Mouse (Mus musculus): ENCODE measurements around the gene Hoxa13. TPM values are rescaled to one million over a fixed set of nuclear protein-coding genes. Genes with fewer than 3 reads are reported as not detected.

Gene Hoxa13
- polyA plus RNA-seq, 1 experiment from 2014 or later = 11.1 TPM

DNA sequence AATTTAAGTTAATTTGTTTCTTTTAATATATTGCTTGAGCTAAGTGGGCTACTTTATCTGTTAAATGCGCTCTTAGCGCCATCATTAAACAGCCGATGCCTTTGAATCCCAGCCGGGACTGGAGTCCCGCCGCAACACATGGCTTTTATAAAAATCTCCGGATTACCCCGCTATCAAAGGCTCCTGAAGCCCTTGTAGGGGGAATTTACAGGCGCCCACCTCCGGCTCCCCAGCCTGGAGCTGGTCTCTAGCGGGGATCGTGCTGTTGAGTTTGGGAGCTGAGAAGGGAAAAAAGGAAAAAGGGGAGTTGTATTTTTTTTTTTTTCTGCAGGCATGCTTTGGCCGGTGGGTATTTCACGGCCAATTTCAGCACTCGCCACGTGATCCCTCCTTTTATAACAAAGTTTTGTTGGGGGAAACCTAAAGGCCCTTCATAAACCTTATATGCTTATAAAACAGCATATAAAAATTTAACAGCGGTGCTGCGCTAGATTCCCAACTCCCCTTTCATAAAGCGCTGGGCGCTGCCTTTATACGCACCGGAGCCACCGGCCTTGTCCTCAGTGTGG, 16.1 kb downstream of the Hoxa13 start:
- peak overlapping the region; percentile 99 for H3K27ac ChIP-seq
- DNase-seq (ENCODE audit: low spot score) = no peak
- peak overlapping the region; percentile 90 for H3K4me3 ChIP-seq
- H3K36me3 ChIP-seq = peaks cover 21% of the 10 kb centered on the region
- peaks cover 67% of the 10 kb centered on the region for H3K4me1 ChIP-seq
- WGBS = under 1% methylated on average over 23 of the region's 23 CpGs
- no peaks in the 10 kb centered on the region for H3K9me3 ChIP-seq (replicated peaks)
- peaks cover 83% of the 10 kb centered on the region for H3K27me3 ChIP-seq (ENCODE audit: low read depth, poor library complexity, severe bottlenecking)

DNA sequence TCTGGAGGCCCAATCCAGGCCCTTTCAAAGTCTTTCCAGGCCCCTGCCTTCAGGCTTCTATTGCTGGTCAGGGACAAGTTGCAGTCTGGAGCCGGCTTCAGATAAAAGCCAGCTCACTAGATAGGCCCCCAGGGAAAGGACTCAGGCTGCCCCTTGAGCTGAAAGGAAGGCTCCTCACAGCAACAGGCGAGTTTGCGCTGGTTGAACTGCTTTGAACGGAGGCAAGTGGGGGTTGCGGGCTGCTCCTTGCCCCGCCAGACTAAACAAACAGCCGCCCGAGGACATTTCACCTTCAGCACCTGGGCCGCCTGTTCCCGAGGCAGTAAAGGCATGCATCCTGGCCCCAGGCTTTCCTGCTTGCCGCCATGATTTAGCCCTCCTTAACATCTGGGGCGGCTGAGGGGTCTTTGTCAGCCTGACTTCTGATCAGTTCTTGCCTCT, 17.0 kb downstream of the Hoxa13 start:
- no peak for DNase-seq (ENCODE audit: low spot score)
- Histone ChIP-seq H3K36me3 (peaks cover 17% of the 10 kb centered on the region), H3K27me3 (ENCODE audit: low read depth, poor library complexity, severe bottlenecking) (peaks cover 77% of the 10 kb centered on the region), H3K9me3 (replicated peaks) (no peaks in the 10 kb centered on the region), H3K4me1 (peaks cover 59% of the 10 kb centered on the region), H3K27ac (peak overlapping the region; percentile 99), H3K4me3 (peak overlapping the region; percentile 90)
- under 1% methylated on average over 12 of the region's 12 CpGs for WGBS

DNA sequence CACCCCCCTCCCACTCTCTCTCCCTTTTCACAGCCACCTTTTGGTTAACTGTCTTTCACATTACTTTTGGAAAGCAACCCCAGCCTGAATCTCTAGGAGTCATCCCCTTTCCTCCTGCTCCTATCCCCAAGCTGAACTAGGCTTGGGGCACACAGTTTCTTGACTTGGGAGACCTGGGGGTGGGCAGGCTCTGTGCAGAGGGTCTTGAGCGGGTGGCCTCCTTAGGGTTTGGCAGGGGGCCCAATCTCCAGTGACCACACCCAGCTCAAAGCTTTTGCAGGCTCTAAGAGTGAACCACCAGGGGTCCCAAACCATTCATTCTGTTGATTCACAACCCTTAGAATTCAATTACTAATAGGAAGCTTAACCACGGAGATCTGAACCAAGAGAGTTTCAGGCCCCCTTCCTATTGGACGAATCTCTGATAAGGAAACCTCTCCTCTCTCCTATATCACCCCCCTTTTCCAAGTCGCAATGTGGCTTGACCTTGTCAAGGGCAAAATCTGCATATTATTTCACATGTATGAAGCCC, 17.8 kb downstream of the Hoxa13 start:
- no peaks in the 10 kb centered on the region for H3K9me3 ChIP-seq (replicated peaks)
- H3K27me3 ChIP-seq (ENCODE audit: low read depth, poor library complexity, severe bottlenecking) = peaks cover 73% of the 10 kb centered on the region
- H3K4me1 ChIP-seq = peaks cover 50% of the 10 kb centered on the region
- DNase-seq (ENCODE audit: low spot score) = no peak
- H3K36me3 ChIP-seq = peaks cover 22% of the 10 kb centered on the region
- 3% methylated on average over 4 of the region's 4 CpGs for WGBS
- peak overlapping the region; percentile 90 for H3K4me3 ChIP-seq
- peak overlapping the region; percentile 99 for H3K27ac ChIP-seq

DNA sequence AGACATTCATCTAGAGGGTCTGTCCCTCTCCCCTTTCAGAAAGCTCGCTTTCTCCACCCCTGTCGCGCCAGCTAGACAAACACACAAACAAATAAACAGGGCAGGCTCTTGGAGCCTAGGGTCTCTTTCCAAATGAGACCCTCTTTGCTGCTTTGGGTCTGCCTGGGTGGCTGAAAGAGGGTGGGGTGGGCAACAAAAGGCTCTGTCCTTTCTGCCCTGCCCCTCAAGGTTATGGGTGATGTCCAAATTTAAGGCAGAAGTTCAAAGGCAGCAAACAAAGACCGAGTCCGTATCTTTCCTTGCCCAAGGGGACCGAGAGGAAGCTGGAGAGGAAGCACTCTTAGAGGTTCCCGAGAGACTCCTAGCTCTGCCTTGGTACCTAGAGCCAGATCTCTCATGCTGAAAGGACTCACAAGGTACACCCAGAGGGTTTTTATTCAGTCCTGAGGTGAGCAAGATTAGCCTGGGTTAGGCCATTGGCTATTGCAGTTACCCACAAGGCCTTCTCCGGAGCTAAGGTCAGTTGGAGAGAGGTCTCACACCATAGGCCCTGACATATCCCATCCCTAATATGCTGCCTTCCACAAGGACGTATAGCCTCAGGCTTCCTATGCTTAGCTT, 19.6 kb downstream of the Hoxa13 start:
- no peak for DNase-seq (ENCODE audit: low spot score)
- H3K4me1 ChIP-seq = peaks cover 51% of the 10 kb centered on the region
- peaks cover 36% of the 10 kb centered on the region for H3K36me3 ChIP-seq
- H3K4me3 ChIP-seq = peak overlapping the region; percentile 90
- H3K27ac ChIP-seq = peak overlapping the region; percentile 99
- H3K9me3 ChIP-seq (replicated peaks) = no peaks in the 10 kb centered on the region
- 2% methylated on average over 9 of the region's 9 CpGs for WGBS
- H3K27me3 ChIP-seq (ENCODE audit: low read depth, poor library complexity, severe bottlenecking) = peaks cover 73% of the 10 kb centered on the region

DNA sequence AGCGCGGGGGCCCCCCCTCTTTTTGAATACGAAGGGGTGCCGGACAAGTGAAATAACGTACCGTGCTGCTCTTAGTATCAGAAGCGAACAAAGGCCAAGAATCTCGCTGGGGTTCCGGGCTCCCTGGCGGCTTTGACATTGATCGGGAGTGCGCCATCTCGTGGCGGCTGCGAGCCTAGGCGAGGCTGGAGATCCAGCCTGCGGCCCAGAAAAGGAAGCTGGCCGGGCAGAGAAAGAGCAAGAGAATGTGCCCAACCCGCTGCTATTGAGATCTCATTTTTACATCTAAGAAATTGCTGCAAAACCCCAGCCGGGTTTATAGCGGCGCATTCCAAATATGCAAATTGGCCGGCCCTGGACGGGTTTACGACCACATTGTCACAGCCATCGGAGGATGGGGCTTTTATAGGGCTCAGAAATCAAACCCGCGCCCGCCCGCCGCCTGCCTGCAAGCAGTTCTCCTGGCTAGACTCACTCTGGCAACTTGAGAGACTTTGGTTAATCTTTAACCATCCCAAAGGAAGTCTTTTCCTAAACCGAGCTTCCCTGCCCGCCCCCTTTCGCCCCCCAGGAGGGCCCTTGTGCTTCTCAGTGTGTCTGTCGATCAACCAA, 20.2 kb downstream of the Hoxa13 start, which contains the start of gene Hoxa10:
Gene Hoxa10, minus strand, starts transcription at position 466 of the 612 bp plus-strand sequence.
- Histone ChIP-seq H3K4me3 (peak within 1 kb of the TSS; percentile 90), H3K9me3 (replicated peaks) (no peaks in the 10 kb centered on the region), H3K4me1 (peaks cover 52% of the 10 kb centered on the region), H3K27ac (peak within 1 kb of the TSS; percentile 99), H3K27me3 (ENCODE audit: low read depth, poor library complexity, severe bottlenecking) (peaks cover 73% of the 10 kb centered on the region), H3K36me3 (peaks cover 40% of the 10 kb centered on the region)
- DNase-seq (ENCODE audit: low spot score) = peak; percentile 96
- WGBS = under 1% methylated on average over 35 of the region's 35 CpGs

DNA sequence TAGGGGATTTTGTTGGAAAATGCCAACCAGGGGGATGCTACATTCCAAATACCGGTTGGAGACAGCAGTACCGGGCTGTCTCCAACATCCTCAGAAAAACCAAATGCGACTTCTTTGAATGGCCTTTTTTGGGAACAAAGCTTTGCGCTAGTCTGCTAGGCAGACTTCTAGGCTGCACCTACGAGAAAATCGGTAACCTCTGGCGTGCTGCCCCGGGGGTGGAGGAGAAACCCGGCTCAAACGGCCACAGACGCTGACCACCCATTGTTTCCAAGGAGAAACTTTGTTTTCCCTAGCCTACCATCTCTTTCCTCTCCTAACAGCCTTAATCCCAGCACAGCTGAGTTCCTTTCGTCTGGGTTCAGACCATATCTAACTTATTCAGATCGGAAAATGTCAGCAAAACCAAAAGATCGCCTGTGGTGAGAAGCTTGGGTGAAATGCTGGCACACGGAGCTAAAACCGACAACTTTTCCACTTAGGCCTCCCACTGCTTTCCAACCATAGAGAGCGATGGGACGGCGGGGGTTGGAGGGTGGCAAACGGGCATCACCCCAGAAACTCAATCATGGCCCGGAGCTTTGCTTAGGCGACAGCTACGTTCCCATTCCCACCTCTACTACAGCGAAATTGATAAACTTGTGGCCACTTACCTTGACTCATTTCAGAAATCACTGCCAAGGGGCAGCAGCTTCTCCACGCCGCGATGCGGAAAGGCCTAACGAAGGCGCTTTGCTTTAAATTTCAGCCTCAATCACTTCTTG, 20.9 kb downstream of the Hoxa13 start:
- Histone ChIP-seq H3K27me3 (ENCODE audit: low read depth, poor library complexity, severe bottlenecking) (peaks cover 72% of the 10 kb centered on the region), H3K4me1 (peaks cover 52% of the 10 kb centered on the region), H3K27ac (peak overlapping the region; percentile 99)

DNA sequence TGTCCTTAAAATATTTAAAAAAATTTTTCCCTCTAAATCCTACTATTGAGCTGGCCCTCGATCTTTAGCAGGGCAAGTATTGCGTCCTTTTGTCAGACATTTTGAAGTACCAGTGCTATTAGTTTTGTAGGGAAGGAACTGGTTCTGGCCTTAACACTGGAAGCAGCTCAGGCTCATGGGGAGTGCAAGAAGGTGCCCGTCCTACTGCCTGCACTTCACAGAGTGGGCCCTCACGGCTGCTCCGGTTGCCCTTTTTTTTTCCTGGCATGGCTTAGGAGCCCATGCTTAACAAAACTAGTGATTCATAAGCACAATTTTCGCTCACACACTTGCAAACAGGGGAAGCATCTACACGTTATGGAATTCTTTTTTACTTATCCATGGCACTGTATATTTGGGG, 21.7 kb downstream of the Hoxa13 start:
- H3K27ac ChIP-seq = peak overlapping the region; percentile 99
- H3K4me3 ChIP-seq = peak overlapping the region; percentile 90
- H3K9me3 ChIP-seq (replicated peaks) = no peaks in the 10 kb centered on the region
- H3K36me3 ChIP-seq = peaks cover 47% of the 10 kb centered on the region
- under 1% methylated on average over 7 of the region's 7 CpGs for WGBS
- H3K4me1 ChIP-seq = peaks cover 60% of the 10 kb centered on the region
- peaks cover 80% of the 10 kb centered on the region for H3K27me3 ChIP-seq (ENCODE audit: low read depth, poor library complexity, severe bottlenecking)
- no peak for DNase-seq (ENCODE audit: low spot score)

More for the DNA sequence above, 20.9 kb downstream of the Hoxa13 start:
- Histone ChIP-seq H3K9me3 (replicated peaks) (no peaks in the 10 kb centered on the region), H3K36me3 (peaks cover 40% of the 10 kb centered on the region), H3K4me3 (peak overlapping the region; percentile 90)
- no peak for DNase-seq (ENCODE audit: low spot score)
- under 1% methylated on average over 30 of the region's 30 CpGs for WGBS

DNA sequence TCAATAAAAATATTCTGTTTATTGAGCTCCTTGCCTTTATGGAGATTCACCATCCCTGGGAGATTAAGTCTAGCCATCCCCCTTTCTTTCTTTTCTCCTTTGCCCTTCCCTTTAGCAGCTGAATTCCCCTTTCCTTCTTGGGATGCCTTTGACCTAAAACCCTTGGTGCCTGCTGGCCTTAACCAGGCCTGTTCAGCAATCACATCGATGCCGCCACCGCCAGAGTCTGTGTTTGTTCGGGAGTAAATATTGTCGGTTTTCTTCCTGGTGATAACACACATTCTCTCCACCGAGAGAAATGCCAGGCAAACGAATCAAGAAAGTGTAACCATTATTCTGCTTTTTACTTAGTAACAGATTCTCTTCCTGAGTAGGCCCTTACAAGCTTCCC, 22.5 kb downstream of the Hoxa13 start:
- Histone ChIP-seq H3K9me3 (replicated peaks) (no peaks in the 10 kb centered on the region), H3K27me3 (ENCODE audit: low read depth, poor library complexity, severe bottlenecking) (peaks cover 79% of the 10 kb centered on the region), H3K36me3 (peaks cover 47% of the 10 kb centered on the region), H3K4me1 (peaks cover 54% of the 10 kb centered on the region), H3K27ac (peak overlapping the region; percentile 99), H3K4me3 (peak overlapping the region; percentile 90)
- 1% methylated on average over 7 of the region's 7 CpGs for WGBS
- no peak for DNase-seq (ENCODE audit: low spot score)

DNA sequence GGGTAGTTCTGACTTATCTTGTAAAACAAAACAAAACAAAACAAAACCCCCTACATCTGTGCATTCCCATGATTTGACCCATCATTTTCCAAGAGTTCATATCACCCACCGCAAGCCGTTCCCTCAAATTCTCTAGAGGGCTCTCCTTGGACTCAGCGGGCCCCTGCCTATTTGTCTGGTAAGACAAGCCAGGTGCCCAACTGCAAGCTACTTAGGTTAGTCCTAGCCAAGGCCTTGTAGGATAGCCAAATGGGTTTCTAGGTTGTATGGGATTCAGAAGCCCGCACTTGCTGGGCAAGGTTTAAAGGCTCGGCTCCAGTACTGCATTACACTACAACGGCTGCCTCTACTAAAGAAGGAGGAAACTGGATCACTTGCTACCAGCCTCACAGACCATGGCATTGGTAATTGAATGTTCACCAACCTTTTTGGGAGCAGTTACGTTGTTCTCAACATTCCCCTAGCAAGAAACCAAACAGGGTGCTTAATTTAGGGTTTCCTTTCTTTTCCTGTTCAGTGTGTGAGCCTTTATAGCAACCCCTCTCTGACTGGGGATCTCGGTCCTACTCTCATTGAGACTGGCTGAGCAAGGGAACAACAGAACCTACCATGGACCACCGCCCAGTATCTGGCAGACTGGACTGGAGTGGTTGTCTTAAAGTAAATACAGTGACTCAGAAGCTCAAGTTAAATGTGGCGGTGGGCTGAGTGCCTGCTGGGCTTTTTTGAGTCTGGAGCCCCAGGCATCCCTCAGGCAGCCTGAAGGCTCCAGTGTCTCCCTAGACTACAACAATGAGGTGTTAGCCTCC, 23.1 kb downstream of the Hoxa13 start:
- Histone ChIP-seq H3K27me3 (ENCODE audit: low read depth, poor library complexity, severe bottlenecking) (peaks cover 73% of the 10 kb centered on the region), H3K4me1 (peaks cover 48% of the 10 kb centered on the region), H3K9me3 (replicated peaks) (no peaks in the 10 kb centered on the region), H3K4me3 (peak overlapping the region; percentile 90), H3K36me3 (peaks cover 47% of the 10 kb centered on the region), H3K27ac (peak overlapping the region; percentile 99)
- DNase-seq (ENCODE audit: low spot score) = no peak
- WGBS = 6% methylated on average over 10 of the region's 10 CpGs

DNA sequence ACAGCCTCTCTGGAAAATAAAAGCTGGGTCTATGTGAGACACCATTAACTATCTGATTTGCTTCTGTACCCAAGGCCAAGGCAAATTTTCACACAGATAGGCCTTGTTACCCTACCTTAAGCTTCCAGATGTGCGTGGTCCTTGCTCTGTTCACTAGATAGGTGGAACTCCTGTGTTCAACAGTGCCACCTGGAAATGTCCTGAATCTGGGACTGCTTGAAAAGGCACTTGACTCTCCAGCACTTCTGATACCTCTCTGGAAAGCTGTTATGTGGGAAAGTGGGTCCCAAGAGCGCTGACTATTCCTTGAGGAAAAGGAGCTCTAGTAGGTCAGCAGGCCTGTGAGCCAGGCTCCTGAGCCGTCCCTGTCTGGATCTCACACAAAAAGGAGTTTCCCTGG, 23.9 kb downstream of the Hoxa13 start:
- Histone ChIP-seq H3K4me1 (peaks cover 42% of the 10 kb centered on the region), H3K27ac (peak overlapping the region; percentile 99), H3K27me3 (ENCODE audit: low read depth, poor library complexity, severe bottlenecking) (peaks cover 67% of the 10 kb centered on the region), H3K4me3 (peak overlapping the region; percentile 90), H3K9me3 (replicated peaks) (no peaks in the 10 kb centered on the region), H3K36me3 (peaks cover 51% of the 10 kb centered on the region)
- DNase-seq (ENCODE audit: low spot score) = no peak
- 9% methylated on average over 3 of the region's 3 CpGs for WGBS

DNA sequence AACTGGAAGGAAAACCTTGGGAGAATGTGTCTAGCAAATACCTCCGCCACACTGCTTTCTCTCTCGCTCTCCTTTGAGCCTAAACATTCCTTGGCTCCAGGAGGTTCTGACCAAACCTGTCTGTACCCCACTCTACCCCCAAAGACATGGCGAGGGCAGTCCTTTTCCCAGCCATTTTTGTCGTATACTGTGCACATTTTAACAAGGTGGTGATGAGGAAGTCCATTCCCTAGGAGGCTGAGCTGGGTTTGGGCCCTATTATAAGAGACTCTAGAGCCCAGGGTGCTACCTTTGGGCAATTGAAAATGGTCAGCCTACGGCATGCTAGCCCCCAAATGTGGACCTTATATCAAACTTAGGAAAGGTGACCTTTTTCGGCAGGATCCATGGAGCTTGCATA, 24.8 kb downstream of the Hoxa13 start:
- Histone ChIP-seq H3K4me3 (peak overlapping the region; percentile 90), H3K27ac (peak overlapping the region; percentile 99), H3K27me3 (ENCODE audit: low read depth, poor library complexity, severe bottlenecking) (peaks cover 58% of the 10 kb centered on the region), H3K9me3 (replicated peaks) (no peaks in the 10 kb centered on the region), H3K36me3 (peaks cover 56% of the 10 kb centered on the region), H3K4me1 (peaks cover 33% of the 10 kb centered on the region)
- 14% methylated on average over 6 of the region's 6 CpGs for WGBS
- DNase-seq (ENCODE audit: low spot score) = no peak

DNA sequence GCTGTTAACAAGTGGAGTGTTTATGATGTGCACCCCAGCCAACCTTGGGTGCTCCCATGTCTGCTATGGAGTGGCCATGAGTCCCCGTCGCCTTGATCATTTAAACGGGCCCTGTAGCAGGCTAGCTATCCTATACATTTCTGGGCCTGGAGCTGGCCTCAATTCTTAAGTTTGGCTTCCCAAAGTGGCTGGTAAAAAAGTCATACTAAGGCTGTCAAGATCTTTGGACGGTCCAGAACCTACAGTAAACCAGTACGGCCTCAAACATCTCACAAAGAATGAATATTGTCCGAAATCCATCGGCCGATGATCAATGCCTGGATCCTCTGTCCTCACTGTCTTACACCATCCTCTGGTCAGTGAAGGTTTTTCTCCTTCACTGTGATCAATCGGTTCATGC, 25.4 kb downstream of the Hoxa13 start:
- WGBS = 22% methylated on average over 9 of the region's 9 CpGs
- Histone ChIP-seq H3K36me3 (peaks cover 62% of the 10 kb centered on the region), H3K27me3 (ENCODE audit: low read depth, poor library complexity, severe bottlenecking) (peaks cover 56% of the 10 kb centered on the region), H3K27ac (peak overlapping the region; percentile 99), H3K4me1 (peaks cover 32% of the 10 kb centered on the region), H3K4me3 (peak overlapping the region; percentile 90), H3K9me3 (replicated peaks) (no peaks in the 10 kb centered on the region)
- no peak for DNase-seq (ENCODE audit: low spot score)
